Mouse (Mus musculus) E14TG2a.4 (cell line): ENCODE measurements around the gene Col16a1.

Source experiments
- CTCF ChIP-seq: conservative IDR thresholded peaks from 2 replicates; pipeline ENCODE4 v1.5.1; 2014; ENCODE audit warnings: low read length
- POU5F1 ChIP-seq: IDR thresholded peaks from 2 replicates; pipeline ENCODE4 v1.6.1; 2014; ENCODE audit warnings: low read length, borderline replicate concordance

DNA sequence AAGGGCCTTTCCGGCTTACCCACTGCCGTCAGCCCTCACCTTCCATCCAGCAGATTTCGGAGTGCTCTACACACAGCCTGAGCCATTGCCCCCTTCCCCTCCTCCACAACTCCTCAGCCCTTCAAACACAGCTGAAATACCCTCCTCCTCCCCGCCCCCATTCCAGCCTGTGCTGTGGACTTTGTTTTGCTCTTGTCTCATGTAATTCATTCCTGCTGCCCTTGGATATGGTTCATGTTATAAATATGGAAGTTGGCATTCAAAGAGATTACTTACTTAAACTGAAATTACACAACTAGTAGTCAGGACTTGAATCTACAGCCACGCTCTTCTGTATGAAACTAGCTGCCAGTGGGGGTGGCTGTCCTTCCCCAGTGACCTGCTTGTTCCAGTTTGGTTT, 75.4 kb downstream of the Col16a1 start:
- TF ChIP-seq CTCF = no peak
- TF ChIP-seq POU5F1 = no peak
